In the genomic region with DNA sequence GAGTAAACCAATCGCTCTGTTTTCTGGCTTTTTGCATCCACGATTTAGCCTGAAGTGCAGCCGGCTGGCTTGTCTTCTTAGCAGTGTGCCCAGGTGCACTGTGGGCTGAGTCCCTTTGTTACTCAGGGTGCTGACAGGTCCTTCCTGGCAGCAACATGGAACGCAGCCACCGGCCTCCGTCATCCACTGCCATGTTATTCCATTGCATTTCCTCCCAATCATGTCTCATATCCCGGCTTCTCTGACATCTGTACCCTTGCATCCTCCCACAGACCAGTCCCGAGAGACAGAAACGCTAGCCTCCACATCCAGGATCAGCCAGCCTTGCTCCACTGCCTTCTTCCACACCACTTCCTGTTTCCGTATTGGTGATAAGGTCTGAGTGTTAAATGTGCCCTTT, we compare ENCODE assay signal across 8 mouse cellular contexts.
DNase-seq lines count a peak whose midpoint lies in the region; ATAC-seq lines count a peak whose summit lies in the region.

No protein-coding gene starts in this region.

- no peak overlapping the region for H3K9ac ChIP-seq in forebrain, embryonic 11.5 days (ENCODE audit: low read length)
- no peak overlapping the region for H3K9ac ChIP-seq in forebrain, embryonic 15.5 days (replicated peaks)

- H3K27ac ChIP-seq in forebrain, embryonic 11.5 days (ENCODE audit: low read depth, low read length), result peak overlapping the region; percentile 31; the same call in 1 of the 2 replicates
- H3K27ac ChIP-seq in forebrain, embryonic 15.5 days (replicated peaks), result no peak overlapping the region

- H3K36me3 ChIP-seq in forebrain, embryonic 11.5 days (ENCODE audit: control insufficient read depth, insufficient read depth, low read length), result no peaks in the 10 kb centered on the region
- no peaks in the 10 kb centered on the region for H3K36me3 ChIP-seq in forebrain, embryonic 15.5 days

- no peak for DNase-seq in forebrain, embryonic 11.5 days (ENCODE audit: low spot score)
- peak; percentile 21 for DNase-seq in thymus, postnatal 4 days
- DNase-seq in thymus, postnatal 10 days (ENCODE audit: low spot score in 2 of 2), result no peak
- DNase-seq in kidney, adult 18-20 months, result peak; percentile 38
- peak; percentile 16 for DNase-seq in mesoderm, embryonic 11.5 days (ENCODE audit: low read depth, low spot score)
- DNase-seq in left cerebral cortex, adult 8-10 months (ENCODE audit: low spot score in 2 of 2), result no peak
- no peak for DNase-seq in cerebellum, postnatal 25 days

- no peaks in the 10 kb centered on the region; the same call in 1 of the 2 replicates for H3K4me1 ChIP-seq in forebrain, embryonic 11.5 days (replicated peaks; ENCODE audit: control insufficient read depth, insufficient read depth, low read length)
- 0 out of 2 replicates have a peak, but pooled peaks cover 3% of the 10 kb centered on the region for H3K4me1 ChIP-seq in forebrain, embryonic 15.5 days

- no peak for ATAC-seq in forebrain, embryonic 11.5 days (replicated peaks; ENCODE audit: low FRiP score)
- no peak for ATAC-seq in forebrain, embryonic 15.5 days (replicated peaks)

- no peak overlapping the region for H3K4me2 ChIP-seq in forebrain, embryonic 11.5 days (ENCODE audit: low read depth, low read length, severe bottlenecking)
- no peak overlapping the region for H3K4me2 ChIP-seq in forebrain, embryonic 15.5 days (replicated peaks)

- H3K9me3 ChIP-seq in forebrain, embryonic 11.5 days (ENCODE audit: control insufficient read depth, low read length), result no peaks in the 10 kb centered on the region
- no peaks in the 10 kb centered on the region for H3K9me3 ChIP-seq in forebrain, embryonic 15.5 days

- H3K27me3 ChIP-seq in forebrain, embryonic 11.5 days (ENCODE audit: control insufficient read depth, insufficient read depth, low read length), result no peaks in the 10 kb centered on the region
- H3K27me3 ChIP-seq in forebrain, embryonic 15.5 days, result no peaks in the 10 kb centered on the region

- H3K4me3 ChIP-seq in forebrain, embryonic 11.5 days (ENCODE audit: low read depth, low read length), result no peak overlapping the region
- no peak overlapping the region for H3K4me3 ChIP-seq in forebrain, embryonic 15.5 days

- WGBS in forebrain, embryonic 11.5 days, result 58% methylated on average over 10 of the region's 10 CpGs
- 50% methylated on average over 10 of the region's 10 CpGs for WGBS in forebrain, embryonic 15.5 days

Comparison
In these comparisons a context has a peak if more than half of its experiments do, and no peak if none do; other contexts are left out.
1. DNase-seq: peak in thymus, postnatal 4 days (single experiment), kidney, adult 18-20 months (single experiment) and mesoderm, embryonic 11.5 days (single experiment); none in forebrain, embryonic 11.5 days (single experiment), thymus, postnatal 10 days (0 of 2), left cerebral cortex, adult 8-10 months (0 of 2) and cerebellum, postnatal 25 days (0 of 2).